Mouse (Mus musculus): Measurements from ENCODE around the gene Uimc1.
A peak's percentile ranks its signal among the peaks of the same experiment; 100 is the strongest.
"Not testable (repeated sequence)": the region's sequence is repeated elsewhere in the genome, so short reads cannot be mapped to it uniquely, and the experiment has no call there.

Gene Uimc1

GRCm38 (mm10) chr13:55099726-55100478 is at the start of gene Uimc1:
Uimc1 (minus strand) TSS chr13:55100300.
- DNase-seq (ENCODE audit: low spot score): peak; percentile 82

DNA sequence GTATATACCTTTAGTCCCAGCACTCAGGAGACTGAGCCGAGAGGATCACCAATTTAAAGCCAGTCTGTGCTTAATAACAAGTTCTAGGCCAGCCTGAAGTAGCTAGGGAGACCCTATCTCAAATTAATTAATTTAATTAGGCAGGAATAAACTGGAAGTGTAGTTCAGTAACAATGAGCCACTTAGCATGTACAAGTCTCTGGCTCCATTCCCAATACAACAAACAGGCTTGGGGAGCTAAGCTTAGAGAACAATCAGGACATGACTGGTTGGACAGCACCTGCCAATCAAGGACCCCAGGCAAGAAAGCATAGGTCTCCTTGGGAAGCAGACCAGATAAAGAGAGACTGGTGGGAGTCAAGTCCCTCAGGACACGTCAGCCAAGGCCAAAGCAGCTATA is 40.2 kb upstream of the Uimc1 start:
- no peak for DNase-seq (ENCODE audit: low spot score)

DNA sequence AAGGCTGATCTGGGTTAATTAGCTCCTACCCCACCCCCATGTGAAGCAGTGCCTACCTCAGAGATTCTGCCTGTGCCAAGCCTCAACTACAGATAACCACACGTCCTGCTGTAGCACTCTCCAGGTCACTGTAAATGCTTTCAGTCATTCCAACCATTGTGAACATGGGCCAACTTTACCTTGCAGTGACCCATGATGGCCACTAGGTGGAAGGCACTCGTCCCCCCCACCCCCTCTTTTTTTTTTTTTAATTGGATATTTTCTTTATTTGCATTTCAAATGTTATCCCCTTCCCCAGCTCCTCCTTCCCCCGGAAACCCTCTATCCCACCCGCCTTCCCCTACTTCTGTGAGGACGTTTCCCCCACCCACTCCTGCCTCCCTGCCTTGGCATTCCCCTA is 35.3 kb upstream of the Uimc1 start:
- DNase-seq (ENCODE audit: low spot score): no peak

DNA sequence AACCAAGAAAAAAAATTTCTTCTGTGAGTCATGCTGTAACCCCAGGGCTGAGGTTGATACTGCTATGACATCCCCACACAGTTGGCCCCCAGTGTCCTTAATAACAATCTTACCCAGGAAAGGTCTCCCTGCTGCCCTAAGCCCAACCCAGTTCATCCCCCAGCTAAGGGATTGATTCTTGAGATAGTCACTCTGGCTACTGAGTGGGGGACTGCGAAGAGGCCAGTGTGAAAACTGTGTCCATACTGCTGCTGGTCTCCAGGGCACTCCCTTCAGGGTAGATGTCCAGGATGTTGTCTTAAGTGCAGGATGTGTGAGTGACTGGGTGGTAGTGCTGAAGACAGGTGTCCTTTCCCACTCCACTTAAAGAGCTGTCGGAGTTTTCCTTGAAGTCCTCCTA is 33.3 kb upstream of the Uimc1 start, which contains the start of gene Gm17617:
Gm17617 (minus strand) TSS at position 101 of the 400 bp plus-strand sequence.
- no peak for DNase-seq (ENCODE audit: low spot score)

DNA sequence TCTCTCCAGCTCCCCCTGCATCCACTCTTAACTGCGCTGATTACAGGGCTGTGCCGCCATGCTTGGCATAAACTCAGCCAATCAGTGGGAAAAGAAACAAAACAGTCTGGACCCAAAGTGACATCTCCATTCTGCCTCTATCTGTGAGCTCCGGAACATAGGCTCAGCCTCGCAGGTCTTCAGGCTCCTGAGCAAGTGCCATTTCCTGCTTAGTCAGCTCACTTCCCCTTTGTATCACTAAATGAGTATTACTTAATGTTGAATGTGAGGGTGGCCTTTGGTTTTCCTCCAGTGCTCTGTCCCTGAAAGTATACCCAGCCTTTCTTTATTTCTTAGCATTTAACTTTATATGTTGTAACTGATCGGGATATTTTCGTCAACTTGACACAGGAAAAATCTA is 24.8 kb upstream of the Uimc1 start:
- no peak for DNase-seq (ENCODE audit: low spot score)

DNA sequence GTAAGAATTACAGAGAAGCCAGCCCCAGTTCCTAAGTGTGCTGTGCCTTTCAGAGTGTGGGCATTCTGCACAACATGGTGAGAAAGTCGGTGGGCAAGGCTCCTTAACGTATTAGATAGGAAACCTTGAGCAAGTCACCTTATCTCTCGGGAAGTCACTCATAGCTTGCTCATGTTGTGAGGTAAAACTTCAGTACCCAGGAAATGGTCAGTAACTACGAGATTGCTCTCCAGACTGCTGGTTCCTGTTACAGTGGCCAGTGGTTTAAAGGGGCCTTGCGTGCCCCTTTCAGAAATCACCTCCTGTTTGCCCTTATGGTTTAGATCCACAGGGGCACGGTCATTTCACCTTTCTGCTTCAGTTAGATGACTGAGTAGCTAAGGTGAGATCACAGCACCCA is 14.3 kb upstream of the Uimc1 start:
- DNase-seq (ENCODE audit: low spot score): no peak

GRCm38 (mm10) chr13:55107694-55108093 is 7.6 kb upstream of the Uimc1 start:
- DNase-seq (ENCODE audit: low spot score): no peak

DNA sequence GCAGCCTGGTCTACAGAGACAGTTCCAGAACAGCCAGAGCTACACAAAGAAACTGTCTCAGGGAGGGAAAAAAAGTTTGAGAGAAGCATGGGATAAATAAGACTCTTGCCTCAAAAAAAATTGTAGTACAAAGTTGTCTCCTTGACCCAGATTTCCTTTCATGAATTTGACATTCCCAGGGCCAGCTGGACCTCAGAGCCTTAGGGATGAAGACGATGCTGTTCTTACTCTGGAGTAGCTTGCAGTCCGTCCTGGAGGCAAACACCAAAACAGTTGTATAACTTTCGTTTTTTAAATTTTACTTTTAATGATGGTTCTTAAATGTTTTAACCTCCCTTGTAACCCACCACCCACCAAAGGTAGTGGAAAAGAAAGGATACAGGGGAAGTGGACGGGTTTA is 7.0 kb upstream of the Uimc1 start:
- DNase-seq (ENCODE audit: low spot score): no peak

GRCm38 (mm10) chr13:55105953-55106691 is 6.0 kb upstream of the Uimc1 start:
- no peak for DNase-seq (ENCODE audit: low spot score)

GRCm38 (mm10) chr13:55105045-55105952 is 5.2 kb upstream of the Uimc1 start, which contains the start of gene Zfp346:
Zfp346 (plus strand) TSS chr13:55105311.
- DNase-seq (ENCODE audit: low spot score): peak; percentile 97

DNA sequence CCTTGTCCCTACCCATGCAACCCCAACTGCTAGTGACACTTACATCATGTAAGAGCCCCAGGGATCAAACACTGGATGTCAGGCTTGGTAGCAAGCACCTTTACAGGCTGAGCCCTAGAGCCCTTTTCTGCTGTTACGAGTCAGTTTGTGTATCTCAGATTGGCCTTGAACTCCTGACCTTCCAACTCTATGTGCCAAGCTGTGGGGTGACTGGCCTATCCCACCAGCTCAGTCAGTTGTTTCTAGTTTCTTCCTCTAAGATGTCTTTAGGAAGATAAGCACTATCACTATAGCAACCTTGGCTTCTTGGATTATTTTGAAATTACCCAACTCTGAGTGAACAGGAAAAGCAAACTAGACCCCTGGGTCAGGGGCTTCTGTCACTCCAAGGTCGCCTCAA is 3.3 kb upstream of the Uimc1 start:
- no peak for DNase-seq (ENCODE audit: low spot score)

DNA sequence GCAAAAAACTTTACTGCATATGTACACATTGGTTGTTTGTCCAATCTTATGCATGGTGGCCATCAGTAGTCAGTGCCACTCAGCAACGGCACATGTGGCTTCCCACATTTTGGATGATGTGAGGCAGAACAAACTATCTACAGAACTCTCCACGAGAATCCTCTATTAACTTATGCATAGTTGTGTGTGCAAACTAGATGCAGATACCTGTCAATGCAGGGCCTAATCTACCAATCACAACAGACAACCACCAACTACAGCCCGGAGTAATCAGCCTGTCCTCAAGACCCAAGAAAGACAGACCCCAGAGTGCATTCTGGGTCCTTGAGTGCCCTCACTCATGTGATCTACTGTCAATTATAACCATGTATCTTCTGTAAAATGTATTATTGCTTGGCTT is 2.3 kb upstream of the Uimc1 start:
- no peak for DNase-seq (ENCODE audit: low spot score)

GRCm38 (mm10) chr13:55101627-55102026 is 1.5 kb upstream of the Uimc1 start:
- DNase-seq (ENCODE audit: low spot score): no peak

- DNase-seq (ENCODE audit: low spot score): peak; percentile 67
Measured at GRCm38 (mm10) chr13:55099066-55099725, 904 bp downstream of the Uimc1 start.

GRCm38 (mm10) chr13:55097841-55098240 is 2.3 kb downstream of the Uimc1 start:
- DNase-seq (ENCODE audit: low spot score): not testable (repeated sequence)

GRCm38 (mm10) chr13:55092588-55092987 is 7.5 kb downstream of the Uimc1 start:
- no peak for DNase-seq (ENCODE audit: low spot score)

- no peak for DNase-seq (ENCODE audit: low spot score)
Measured at GRCm38 (mm10) chr13:55075597-55075996, 24.5 kb downstream of the Uimc1 start.

GRCm38 (mm10) chr13:55071322-55071721 is 28.8 kb downstream of the Uimc1 start:
- no peak for DNase-seq (ENCODE audit: low spot score)

GRCm38 (mm10) chr13:55069719-55070118 is 30.4 kb downstream of the Uimc1 start:
- no peak for DNase-seq (ENCODE audit: low spot score)

DNA sequence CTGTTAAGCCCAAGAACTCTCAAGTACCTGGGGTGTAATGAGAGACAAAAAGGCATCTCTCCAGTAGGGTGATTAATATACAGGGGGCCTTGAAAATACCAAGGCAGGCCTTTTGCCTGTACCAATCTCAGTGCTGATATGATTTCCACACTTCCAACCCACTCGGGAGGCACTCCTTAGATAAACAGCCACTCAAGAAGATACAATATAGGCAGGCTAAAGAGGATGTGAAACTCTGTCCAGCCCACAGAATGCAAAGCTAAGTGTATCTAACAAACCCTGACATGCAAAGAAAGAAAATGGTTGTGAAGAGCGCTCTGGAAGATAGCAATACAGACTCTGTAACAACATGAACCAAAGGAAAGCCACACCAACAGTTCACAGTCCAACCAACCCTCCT is 36.8 kb downstream of the Uimc1 start:
- no peak for DNase-seq (ENCODE audit: low spot score)

- DNase-seq (ENCODE audit: low spot score): no peak
Measured at GRCm38 (mm10) chr13:55058042-55058441, 42.1 kb downstream of the Uimc1 start.

DNA sequence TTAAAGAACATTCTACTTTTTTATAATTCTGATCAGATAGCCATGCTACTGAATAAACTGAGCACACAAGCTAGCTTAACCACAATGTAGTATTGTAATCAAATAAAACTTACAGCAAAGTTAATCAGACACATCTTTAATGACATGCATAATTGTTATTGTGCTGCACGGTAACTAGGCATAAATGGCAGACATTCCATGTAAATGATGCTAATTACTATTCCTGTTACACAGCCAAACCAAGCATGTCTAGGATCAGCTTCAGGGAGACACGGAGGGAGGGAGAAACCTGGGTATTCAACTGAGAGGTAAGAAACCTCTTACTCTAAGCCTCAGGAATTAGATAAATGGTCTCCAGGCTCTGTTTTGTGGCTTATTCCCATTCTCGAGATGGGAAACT is 52.4 kb downstream of the Uimc1 start:
- no peak for DNase-seq (ENCODE audit: low spot score)

Data from T-cell, adult 2 months (primary cell).